ENCODE assay signal across 10 mouse cellular contexts in the genomic region with DNA sequence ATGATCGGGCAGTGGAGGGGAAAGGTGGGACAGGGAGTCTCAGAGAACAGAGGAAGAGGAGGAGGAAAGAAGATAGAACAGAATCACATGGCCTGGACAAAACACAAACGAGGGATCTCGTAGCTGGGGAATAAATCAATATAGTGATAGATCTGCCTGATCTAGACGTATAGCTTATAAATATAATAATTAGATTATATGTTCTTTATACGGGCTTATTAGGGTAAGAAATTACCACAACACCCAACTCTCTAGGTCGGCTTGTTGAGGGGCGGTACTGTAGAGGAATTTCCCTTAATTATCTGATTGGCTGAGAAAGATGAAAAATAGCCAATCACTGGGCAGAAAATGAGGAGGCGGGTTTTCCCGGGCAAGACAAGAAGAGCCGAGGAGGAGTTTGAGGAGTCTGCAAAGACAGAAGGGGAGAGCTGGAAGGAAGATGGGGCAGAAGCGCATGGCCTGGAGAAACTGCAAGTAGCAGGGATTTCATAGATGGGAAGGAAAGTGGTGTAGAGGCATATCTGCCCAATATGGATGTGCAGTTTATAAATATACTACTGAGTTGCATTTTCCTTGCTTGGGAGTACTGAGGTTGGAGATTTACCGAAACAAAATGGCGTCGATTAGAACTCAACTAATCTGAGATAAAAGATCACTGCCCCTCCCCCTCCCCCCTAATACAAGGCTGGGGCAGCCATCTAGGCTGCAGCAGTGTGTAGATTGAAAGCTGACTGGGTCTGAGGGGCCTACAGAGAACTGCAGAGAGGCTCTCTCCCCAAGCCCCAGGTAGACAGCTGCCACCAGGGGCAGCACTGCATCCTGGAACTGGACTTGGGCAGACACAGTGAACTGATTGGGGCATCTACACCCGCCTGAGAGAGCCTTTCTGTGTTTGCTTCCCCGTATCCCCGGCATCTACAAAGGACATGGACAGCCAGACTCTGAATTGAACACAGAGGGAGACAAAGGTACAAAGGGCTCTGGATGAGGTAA. TPM values are rescaled to one million over a fixed set of nuclear protein-coding genes. Genes with fewer than 3 reads are reported as not detected.
DNase-seq lines count a peak whose midpoint lies in the region; ATAC-seq lines count a peak whose summit lies in the region.
"Had no signal": no experiment of that assay in that cellular context is flagged by ENCODE, and none has a peak within 500 bp of the region (broad histone marks: within the 10 kb centered on the region; RNA-seq: fewer than 3 reads in every experiment).

No protein-coding gene starts in this region.

- no peaks in the 10 kb centered on the region for H3K36me3 ChIP-seq in heart, embryonic 12.5 days
- H3K36me3 ChIP-seq in liver, embryonic 13.5 days: no peaks in the 10 kb centered on the region

- H3K9me3 ChIP-seq in heart, embryonic 12.5 days (replicated peaks): no peaks in the 10 kb centered on the region
- no peaks in the 10 kb centered on the region for H3K9me3 ChIP-seq in liver, embryonic 13.5 days (replicated peaks)

- H3K4me3 ChIP-seq in heart, embryonic 12.5 days: no peak overlapping the region
- H3K4me3 ChIP-seq in liver, embryonic 13.5 days (replicated peaks): peak overlapping the region; percentile 40
- H3K4me3 ChIP-seq: gastrocnemius, adult 2 months; megakaryocyte, embryonic 14.5 days had no signal

- H3K9ac ChIP-seq in heart, embryonic 12.5 days: no peak overlapping the region
- peak overlapping the region; percentile 36; the same call in 1 of the 2 replicates for H3K9ac ChIP-seq in liver, embryonic 13.5 days

- no peak for DNase-seq in heart, postnatal 14 days
- DNase-seq in CD4-positive, CD25-positive, alpha-beta regulatory T cell, adult 2 months (ENCODE audit: low read depth, low spot score): peak; percentile 27
- DNase-seq in ZHBTc4 (ENCODE audit: low read depth, low spot score): peak; percentile 94
- peak; percentile 71 for DNase-seq in liver, embryonic 13.5 days
- no peak for DNase-seq in adrenal gland, adult (ENCODE audit: inconsistent age in 2 of 2, low spot score in 1 of 2)
- no peak for DNase-seq in left cerebral cortex, postnatal 25 days (ENCODE audit: low spot score in 2 of 2)
- DNase-seq in cerebellum, postnatal 14 days: no peak
- DNase-seq: gastrocnemius, adult 2 months had no signal

- no peaks in the 10 kb centered on the region for H3K27me3 ChIP-seq in heart, embryonic 12.5 days (replicated peaks)
- H3K27me3 ChIP-seq in liver, embryonic 13.5 days: no peaks in the 10 kb centered on the region

- peaks cover 23% of the 10 kb centered on the region for H3K4me1 ChIP-seq in heart, embryonic 12.5 days (replicated peaks)
- H3K4me1 ChIP-seq in liver, embryonic 13.5 days (replicated peaks): peaks cover 53% of the 10 kb centered on the region

- intact Hi-C loops in heart, postnatal 14 days (cut with DNase I): no loop called here
- intact Hi-C loops in left cerebral cortex, postnatal 25 days (cut with DNase I): no loop called here

- peak; percentile 60; the same call in 1 of the 2 replicates for ATAC-seq in heart, embryonic 12.5 days (ENCODE audit: insufficient number of reproducible peaks, low FRiP score)
- ATAC-seq in liver, embryonic 13.5 days (ENCODE audit: low read depth): peak; percentile 69

- 65% methylated on average over 17 of the region's 17 CpGs for WGBS in heart, embryonic 12.5 days
- WGBS in liver, embryonic 13.5 days (ENCODE audit: insufficient replicate concordance): 44% methylated on average over 17 of the region's 17 CpGs

- H3K4me2 ChIP-seq in heart, embryonic 12.5 days: 0 out of 2 replicates have a peak overlapping the region, but pooled peaks have one; percentile 12
- peak overlapping the region; percentile 63 for H3K4me2 ChIP-seq in liver, embryonic 13.5 days

- no peak overlapping the region for H3K27ac ChIP-seq in heart, embryonic 12.5 days (ENCODE audit: poor library complexity, severe bottlenecking)
- H3K27ac ChIP-seq in liver, embryonic 13.5 days: peak overlapping the region; percentile 56; the same call in 1 of the 2 replicates
- H3K27ac ChIP-seq: gastrocnemius, adult 2 months had no signal

RNA-seq across cellular contexts. Expression of a gene that starts 18.2 kb away (rescaled TPM):
- polyA plus RNA-seq in heart, embryonic 12.5 days (2016; fragmentation: Nextera tagmentation; extraction: Ambion mirVana): 0.20 and 0.21 TPM in 2 replicates
- total RNA-seq in heart, postnatal 14 days (2021): under 1 TPM; 0.10 to 0.19 TPM
- polyA plus RNA-seq in liver, embryonic 13.5 days (2015; fragmentation: Nextera tagmentation; extraction: Ambion mirVana): 0.05 TPM in 1 of 2 replicates, not detected in the other
- 1 to 10 TPM; 2.2 to 2.6 TPM for total RNA-seq in left cerebral cortex, postnatal 25 days (2021)

RNA-seq across cellular contexts. Expression of a gene that starts 48.8 kb away (rescaled TPM):
- polyA plus RNA-seq in heart, embryonic 12.5 days (2016; fragmentation: Nextera tagmentation; extraction: Ambion mirVana): 1.9 and 2.3 TPM in 2 replicates
- total RNA-seq in heart, postnatal 14 days (2021): 1 to 10 TPM; 1.6 to 2.0 TPM
- polyA plus RNA-seq in liver, embryonic 13.5 days (2015; fragmentation: Nextera tagmentation; extraction: Ambion mirVana): 1.2 and 1.5 TPM in 2 replicates
- 10 to 100 TPM in 1 of 2 experiments, 1 to 10 TPM in 1; 9.9 to 12.2 TPM for total RNA-seq in left cerebral cortex, postnatal 25 days (2021)

RNA-seq across cellular contexts. Expression of a gene that starts 49.0 kb away (rescaled TPM):
- 2.0 and 2.6 TPM in 2 replicates for polyA plus RNA-seq in heart, embryonic 12.5 days (2016; fragmentation: Nextera tagmentation; extraction: Ambion mirVana)
- total RNA-seq in heart, postnatal 14 days (2021): 1 to 10 TPM; 4.0 to 5.1 TPM
- 0.87 and 0.89 TPM in 2 replicates for polyA plus RNA-seq in liver, embryonic 13.5 days (2015; fragmentation: Nextera tagmentation; extraction: Ambion mirVana)
- 10 to 100 TPM; 13.8 to 22.5 TPM for total RNA-seq in left cerebral cortex, postnatal 25 days (2021)

Comparison
In these comparisons a context has a peak if more than half of its experiments do, and no peak if none do; other contexts are left out.
1. DNase-seq: peak in CD4-positive, CD25-positive, alpha-beta regulatory T cell, adult 2 months (single experiment), ZHBTc4 (single experiment) and liver, embryonic 13.5 days (single experiment); none in heart, postnatal 14 days (0 of 2), adrenal gland, adult (0 of 2), left cerebral cortex, postnatal 25 days (0 of 2) and cerebellum, postnatal 14 days (0 of 2).